Mouse (Mus musculus) c-Kit-positive CD71-negative TER-119-negative erythroid progenitor cells, embryonic 14.5 days (primary cell): Measurements from ENCODE around the gene Rpgr.

ENCODE experiments used
- DNase-seq: peaks from one replicate; pipeline ENCODE4 v3.0.0-alpha.2; 2013; ENCODE audit warnings: low read depth

The Rpgr gene

GRCm38 (mm10) chrX:10071529-10071928, 145.2 kb downstream of the Rpgr start:
- no peak for DNase-seq

- no peak for DNase-seq
Observed at GRCm38 (mm10) chrX:10070689-10071088, 146.0 kb downstream of the Rpgr start.

DNA sequence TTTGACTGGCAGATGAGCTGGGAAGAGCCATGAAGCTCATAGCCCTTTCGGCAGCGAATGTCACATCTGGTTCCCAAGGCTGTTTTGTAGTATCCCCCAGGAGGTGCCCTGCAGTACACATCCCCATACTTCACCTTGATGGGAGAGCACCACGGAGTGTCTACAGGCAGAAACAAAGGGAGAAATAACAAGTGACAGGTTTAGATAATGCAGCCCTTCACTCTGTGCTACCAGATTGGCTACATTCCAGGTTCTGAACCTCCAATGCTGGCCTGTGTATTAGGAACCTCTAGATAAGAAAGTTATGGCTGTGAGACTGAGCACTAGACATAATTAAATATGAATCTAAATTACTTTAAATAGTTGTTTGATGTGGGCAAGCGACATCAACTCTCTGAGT, 147.3 kb downstream of the Rpgr start:
- DNase-seq, result no peak

- DNase-seq, result no peak
Observed at GRCm38 (mm10) chrX:10063781-10064180, 152.9 kb downstream of the Rpgr start.

DNA sequence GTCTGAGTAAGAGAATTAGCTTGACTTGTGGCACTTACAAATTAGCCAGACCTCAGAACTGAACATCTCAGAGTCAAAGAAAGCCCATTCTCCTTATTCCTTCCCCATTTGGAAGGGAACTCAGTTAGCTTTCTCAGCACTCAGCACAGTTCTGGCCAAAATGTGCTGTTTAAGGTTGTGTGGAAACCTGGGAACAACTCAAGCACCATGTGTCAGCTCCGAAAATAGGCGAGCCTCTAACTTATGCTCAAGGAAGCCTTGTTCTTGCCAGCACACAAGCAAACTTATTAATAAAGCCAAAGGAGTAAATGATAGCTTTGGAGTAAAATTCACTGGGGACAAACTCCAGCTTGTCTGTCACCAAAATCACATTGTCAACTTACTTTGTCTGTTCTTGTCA, 153.4 kb downstream of the Rpgr start:
- no peak for DNase-seq

DNA sequence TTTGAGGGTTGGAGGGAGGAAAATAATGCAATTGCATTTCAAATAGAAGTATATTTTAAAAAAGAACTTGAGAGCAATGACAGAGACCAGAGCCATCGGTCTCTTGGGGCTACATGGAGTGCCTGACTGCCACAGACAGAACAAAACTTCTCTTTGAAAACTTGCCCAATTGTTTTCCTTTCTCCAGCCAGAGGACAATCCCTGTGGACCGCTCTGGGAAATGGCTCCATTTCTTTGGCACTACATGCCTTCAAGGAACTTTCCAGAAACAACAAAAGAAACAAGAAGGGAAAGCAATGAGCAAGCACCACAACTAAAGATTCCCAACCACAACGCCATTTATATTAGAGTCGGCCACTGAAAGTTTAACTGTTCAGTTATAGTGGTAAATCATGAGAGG, 154.5 kb downstream of the Rpgr start:
- no peak for DNase-seq

DNA sequence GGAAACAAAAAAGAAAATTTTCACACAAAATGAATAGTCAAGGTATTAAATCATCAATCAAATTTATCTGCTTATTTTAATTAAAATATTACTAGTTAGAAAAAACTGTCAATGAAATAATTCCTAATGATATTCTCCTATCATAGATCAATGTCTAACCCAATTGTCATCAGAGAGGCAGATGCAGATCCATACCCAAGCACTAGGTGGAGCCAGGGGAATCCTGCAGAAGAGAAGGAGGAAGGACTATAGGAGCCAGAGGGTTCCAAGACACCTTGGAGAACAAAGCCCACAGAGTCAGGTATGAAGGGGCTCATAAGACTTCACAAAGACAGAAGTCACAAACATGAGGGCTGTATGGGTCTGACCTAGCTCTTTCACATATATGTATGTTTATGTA, 182.1 kb downstream of the Rpgr start:
- no peak for DNase-seq
